Mouse (Mus musculus) ES-E14 (cell line): ENCODE measurements around the gene Ubtd1.

Source experiments
- CHD2 ChIP-seq: IDR thresholded peaks from 2 replicates; pipeline ENCODE4 v1.6.1; 2014; ENCODE audit warnings: mild to moderate bottlenecking, low read depth, low read length, inconsistent platforms
- HCFC1 ChIP-seq: IDR thresholded peaks from 2 replicates; pipeline ENCODE4 v1.6.1; 2012; ENCODE audit warnings: low read length, inconsistent platforms, borderline replicate concordance; ENCODE audit not compliant: insufficient read depth
- MAFK ChIP-seq: IDR thresholded peaks from 2 replicates; pipeline ENCODE4 v1.6.1; 2014; ENCODE audit warnings: mild to moderate bottlenecking, low read depth, low read length, inconsistent platforms; ENCODE audit not compliant: insufficient read depth
- ZC3H11A ChIP-seq: IDR thresholded peaks from 2 replicates; pipeline ENCODE4 v1.6.1; 2012; ENCODE audit warnings: low read depth, mild to moderate bottlenecking, inconsistent platforms, low read length, borderline replicate concordance

GRCm38 (mm10) chr19:42038310-42038709 lies 56.7 kb downstream of the Ubtd1 start:
- no peak for TF ChIP-seq HCFC1
- TF ChIP-seq CHD2, result no peak
- no peak for TF ChIP-seq MAFK
- TF ChIP-seq ZC3H11A, result no peak
